Mouse (Mus musculus) kidney, adult 18-20 months (tissue): Measurements from ENCODE around the gene Pigu.

Source experiments
- DNase-seq: peaks from one replicate; pipeline ENCODE4 v3.0.0; 2021

The Pigu gene

GRCm38 (mm10) chr2:155356971-155357591 lies at the start of gene Pigu:
TSS of gene Pigu (minus strand) at chr2:155357430.
- DNase-seq = peak; percentile 95

DNA sequence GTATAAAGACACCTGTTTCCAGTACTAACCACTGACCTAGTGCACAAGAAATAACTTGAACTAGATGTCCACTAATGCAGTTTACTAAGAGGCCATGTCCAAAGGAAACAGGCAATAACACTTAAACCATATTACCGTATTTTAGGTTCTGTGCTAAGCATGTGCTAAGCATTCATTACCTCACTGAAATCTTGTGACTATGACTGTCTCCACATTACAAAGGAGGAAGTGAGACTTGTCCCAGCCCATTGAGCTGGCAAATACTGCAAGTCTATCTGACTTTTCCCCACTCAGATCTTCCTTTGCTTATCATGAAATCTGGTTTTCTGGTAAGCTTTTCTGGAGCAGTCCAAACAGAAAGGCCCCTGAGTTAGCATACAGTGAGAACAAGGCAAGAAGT lies 47.4 kb upstream of the Pigu start:
- DNase-seq = no peak

- DNase-seq = no peak
These were observed 44.7 kb upstream of the Pigu start for GRCm38 (mm10) chr2:155401926-155402325.

GRCm38 (mm10) chr2:155400276-155400675 lies 43.0 kb upstream of the Pigu start:
- DNase-seq = no peak

GRCm38 (mm10) chr2:155394586-155394985 lies 37.4 kb upstream of the Pigu start:
- DNase-seq = no peak

DNA sequence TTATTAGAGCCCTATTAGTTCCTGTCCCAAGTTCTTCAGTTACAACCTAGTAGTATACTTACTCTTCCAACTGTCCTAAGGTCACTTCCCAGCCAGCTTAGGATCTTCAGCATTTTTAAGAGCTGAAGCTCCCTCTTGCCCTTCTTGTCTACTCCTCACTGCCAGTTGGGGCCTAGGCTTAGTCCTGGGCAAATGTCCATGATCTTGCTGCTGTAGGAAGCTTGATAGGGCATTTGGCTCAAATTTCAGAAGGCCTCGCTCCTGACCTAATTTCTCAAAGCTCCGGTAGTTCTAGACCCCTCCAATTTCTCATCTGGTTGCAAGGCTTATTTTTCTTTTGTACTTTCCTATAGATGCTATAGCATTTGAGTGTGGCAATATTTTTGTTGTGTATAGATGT lies 31.3 kb upstream of the Pigu start:
- no peak for DNase-seq

DNA sequence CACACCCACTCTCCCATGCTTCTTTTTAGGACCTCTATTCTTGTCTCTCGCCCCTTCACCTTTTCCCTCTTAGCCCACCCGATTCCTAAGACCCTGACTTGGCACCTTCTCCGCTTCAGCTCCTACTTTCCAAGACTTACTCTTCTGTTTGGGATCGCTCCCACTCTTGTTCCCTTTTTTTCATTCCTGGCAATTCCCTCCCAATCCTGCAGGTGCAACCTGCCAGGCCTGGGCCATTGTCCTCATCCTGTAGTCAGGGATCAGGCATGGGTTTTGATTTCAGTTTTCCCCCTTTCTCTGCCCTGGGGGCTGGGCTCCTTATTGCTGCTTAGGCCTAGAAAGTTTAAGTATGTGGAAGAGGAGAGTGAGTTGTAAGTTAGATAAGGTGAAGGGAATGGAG lies 29.8 kb upstream of the Pigu start:
- no peak for DNase-seq

DNA sequence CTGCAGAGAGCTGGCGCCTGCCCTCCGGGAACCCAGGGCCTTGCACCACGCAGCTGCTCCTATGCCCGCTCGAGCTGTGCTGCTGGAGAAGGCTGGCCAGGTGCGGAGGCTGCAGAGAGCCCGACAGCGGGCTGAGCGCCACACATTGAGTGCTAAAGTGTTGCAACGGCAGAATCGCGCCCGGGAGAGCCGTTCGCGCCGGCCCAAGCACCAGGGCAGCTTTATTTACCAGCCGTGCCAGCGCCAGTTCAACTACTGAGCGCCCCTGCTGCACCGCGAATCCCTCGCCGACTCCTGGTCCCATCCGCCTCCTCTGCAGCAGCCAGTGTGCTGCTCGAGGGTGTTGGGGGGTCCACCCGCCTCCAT lies 29.3 kb upstream of the Pigu start:
- DNase-seq = no peak

- DNase-seq = no peak
These were observed 28.7 kb upstream of the Pigu start for GRCm38 (mm10) chr2:155385731-155386533.

GRCm38 (mm10) chr2:155385090-155385489 lies 27.9 kb upstream of the Pigu start:
- peak; percentile 86 for DNase-seq

GRCm38 (mm10) chr2:155382791-155383438 lies 25.7 kb upstream of the Pigu start:
- DNase-seq = peak; percentile 49

DNA sequence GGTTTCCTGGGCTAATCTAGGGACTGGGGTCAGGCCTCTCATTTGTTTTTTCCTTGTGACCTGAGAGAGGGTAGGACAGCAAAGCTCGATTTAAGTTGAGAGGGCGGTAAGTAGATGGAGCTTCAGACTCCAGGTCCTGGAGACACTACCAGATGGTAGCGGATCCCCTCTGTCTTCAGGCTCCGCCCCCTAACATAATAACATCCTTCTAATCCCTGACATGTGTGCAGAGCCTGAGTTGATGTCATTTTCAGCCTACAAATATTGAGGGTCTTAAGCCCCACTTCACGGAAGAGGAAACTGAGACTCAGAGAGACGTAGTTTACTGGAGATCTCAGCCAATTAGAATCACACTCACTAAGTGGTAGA lies 25.1 kb upstream of the Pigu start:
- DNase-seq = no peak

- DNase-seq = peak; percentile 99
These were observed 24.6 kb upstream of the Pigu start for GRCm38 (mm10) chr2:155381643-155382331.

DNA sequence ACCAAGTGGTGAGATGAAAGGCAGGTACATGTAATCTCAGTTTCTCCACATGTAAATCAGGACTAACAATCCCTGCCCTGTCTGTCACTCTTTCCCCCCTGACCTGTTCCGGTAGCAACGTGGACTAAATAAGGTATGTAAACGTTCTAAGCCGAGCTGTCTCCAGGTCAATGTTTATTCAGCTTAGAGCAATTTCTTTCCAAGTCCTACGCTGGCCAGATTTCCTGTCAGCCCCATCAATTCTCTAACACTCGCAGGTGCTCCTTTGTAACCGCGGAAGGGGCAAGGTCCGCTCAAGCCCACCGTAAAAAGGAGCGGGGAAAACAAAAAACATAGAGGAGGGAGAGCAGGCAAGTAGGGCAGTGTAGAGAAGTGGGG lies 23.8 kb upstream of the Pigu start:
- no peak for DNase-seq

- peak; percentile 65 for DNase-seq
These were observed 23.2 kb upstream of the Pigu start, which contains the start of gene Trp53inp2 for GRCm38 (mm10) chr2:155380261-155381059. TSS of gene Trp53inp2 (plus strand) at chr2:155381059.

DNA sequence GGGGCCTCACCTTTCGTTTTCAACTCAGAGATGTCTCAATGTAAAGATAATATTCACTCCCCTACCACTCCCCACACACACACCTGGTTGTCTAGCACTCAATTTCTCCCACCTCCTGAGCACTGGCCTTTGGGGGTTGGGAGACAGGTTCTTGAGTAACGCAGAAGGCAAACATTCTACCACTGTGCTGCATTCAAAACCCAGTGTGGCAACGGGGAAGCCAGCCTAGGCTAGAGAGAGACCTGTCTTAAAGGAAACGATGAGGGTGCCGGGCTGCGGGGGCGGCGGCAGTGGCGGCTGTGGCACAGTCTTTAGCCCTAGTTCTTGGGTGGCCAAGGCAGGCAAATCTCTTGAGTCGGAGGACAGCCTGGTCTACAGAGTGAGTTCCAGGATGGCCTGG lies 19.0 kb upstream of the Pigu start:
- DNase-seq = no peak

GRCm38 (mm10) chr2:155374521-155374920 lies 17.3 kb upstream of the Pigu start:
- no peak for DNase-seq

DNA sequence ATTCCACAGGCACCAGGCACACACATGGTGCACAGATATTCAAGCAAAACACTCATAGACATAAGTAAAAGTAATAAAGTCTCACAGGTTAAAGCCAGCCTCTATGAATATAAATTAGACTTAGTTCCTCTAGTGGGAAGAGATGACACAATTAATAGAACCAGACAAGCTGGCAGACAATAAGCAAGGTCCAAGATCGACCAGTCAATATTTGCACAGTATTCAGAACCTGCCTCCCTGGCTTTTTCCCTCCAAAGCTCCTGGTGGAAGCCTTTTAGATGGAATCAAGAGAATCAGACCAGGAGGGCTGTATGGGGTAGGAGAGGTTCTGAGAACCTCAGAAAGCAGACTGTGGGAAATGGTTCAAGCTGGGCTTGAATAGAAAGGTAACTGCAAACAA lies 16.7 kb upstream of the Pigu start:
- no peak for DNase-seq

DNA sequence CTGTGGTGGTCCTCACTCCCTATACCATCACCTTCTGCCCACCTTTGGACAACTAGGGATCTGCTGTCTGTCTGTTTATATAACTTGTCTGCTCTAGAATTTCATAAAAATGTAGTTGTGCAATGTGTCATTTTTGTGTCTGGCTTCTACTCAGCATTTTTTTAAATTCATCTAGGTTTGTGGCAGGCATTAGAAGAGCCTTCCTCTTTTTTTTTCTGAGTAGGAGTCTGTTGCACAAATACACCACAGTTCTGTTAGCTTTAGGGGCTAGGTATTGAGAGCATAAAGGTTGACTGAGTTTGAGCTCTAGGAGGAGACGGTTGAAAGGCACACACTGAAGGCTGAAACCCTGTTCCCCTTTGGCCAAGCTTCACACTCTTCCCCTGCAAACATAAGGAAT lies 16.1 kb upstream of the Pigu start:
- DNase-seq = no peak

DNA sequence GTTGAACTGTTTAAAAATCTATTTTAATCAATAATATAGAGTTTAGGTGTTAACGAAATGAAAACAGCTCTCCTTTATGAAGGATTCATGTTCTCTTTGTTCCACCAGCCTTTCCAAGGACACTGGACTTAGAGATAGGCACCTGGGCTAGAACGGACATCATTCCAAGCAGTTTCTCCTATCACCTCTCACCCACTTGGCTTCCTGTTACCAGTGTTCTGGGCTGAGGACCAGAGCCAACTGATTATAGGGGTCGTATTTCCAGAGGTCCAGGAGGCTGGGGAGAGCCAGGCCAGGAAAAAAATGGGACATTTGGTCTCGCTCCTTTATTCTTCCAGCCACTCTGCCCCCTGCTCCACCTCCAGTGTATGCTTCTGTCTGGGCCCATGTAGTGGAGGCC lies 15.2 kb upstream of the Pigu start:
- DNase-seq = no peak

DNA sequence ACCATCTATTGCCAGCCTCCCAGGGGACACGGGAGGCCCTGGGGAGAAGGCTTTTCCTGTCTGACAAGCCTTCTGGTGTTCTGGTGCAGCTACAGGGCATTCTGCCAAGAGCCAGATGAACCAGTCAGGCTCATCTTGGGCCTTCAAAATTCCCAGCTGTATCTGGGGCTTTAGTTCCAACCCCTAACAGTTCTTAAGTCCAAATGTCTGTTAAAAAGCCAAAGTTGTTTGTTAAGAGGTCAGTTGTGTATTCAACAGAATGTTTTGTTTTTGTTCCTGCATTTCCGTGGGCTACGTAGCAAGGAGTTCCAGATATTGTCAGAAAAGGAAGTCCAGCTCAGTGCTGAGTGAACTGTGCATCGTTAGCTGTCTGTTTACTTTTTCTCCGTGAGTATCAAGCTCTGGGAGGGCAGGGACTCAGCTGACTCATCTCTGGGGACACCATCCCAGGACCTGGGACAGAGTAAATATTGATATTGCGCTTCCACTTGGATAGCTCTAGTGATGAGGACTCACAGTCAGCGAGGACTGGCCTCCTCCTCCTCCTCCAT lies 12.2 kb upstream of the Pigu start:
- DNase-seq = peak; percentile 52

GRCm38 (mm10) chr2:155367635-155368284 lies 10.5 kb upstream of the Pigu start:
- DNase-seq = no peak
